Mouse (Mus musculus) neural tube, embryonic 14.5 days (tissue): ENCODE data around the gene Ifi203. TPM values are rescaled to one million over a fixed set of nuclear protein-coding genes. Genes with fewer than 3 reads are reported as not detected.
"Not testable (repeated sequence)": the region's sequence is repeated elsewhere in the genome, so short reads cannot be mapped to it uniquely, and the experiment has no call there.

Experiments
- ATAC-seq: fragments of 200-750 bp; cut with Nextera tagmentation; 2 replicates; pipeline ENCODE4 v1.8.0; 2017; ENCODE audit warnings: low read depth, mild to moderate bottlenecking, moderate TSS enrichment, moderate library complexity
- H3K27ac ChIP-seq: fragments of 300-500 bp; sonication (generic); 2 replicates; pipeline ENCODE4 v1.5.1; 2014; ENCODE audit warnings: low read depth, mild to moderate bottlenecking, control low read depth, low read length, moderate library complexity, mixed read lengths
- H3K27me3 ChIP-seq: fragments of 300-500 bp; sonication (generic); 2 replicates; pipeline ENCODE4 v1.6.1; 2014; ENCODE audit warnings: low read length; ENCODE audit not compliant: control insufficient read depth, insufficient read depth
- H3K36me3 ChIP-seq: fragments of 300-500 bp; sonication (generic); 2 replicates; pipeline ENCODE4 v1.6.1; 2014; ENCODE audit warnings: low read length, mixed read lengths; ENCODE audit not compliant: control insufficient read depth, insufficient read depth
- H3K4me1 ChIP-seq: fragments of 300-500 bp; sonication (generic); 2 replicates; pipeline ENCODE4 v1.6.1; 2014; ENCODE audit warnings: low read length; ENCODE audit not compliant: control insufficient read depth, insufficient read depth
- H3K4me2 ChIP-seq: fragments of 300-500 bp; sonication (generic); 2 replicates; pipeline ENCODE4 v1.6.1; 2014; ENCODE audit warnings: mild to moderate bottlenecking, low read depth, low read length, control low read depth
- H3K4me3 ChIP-seq: fragments of 300-500 bp; sonication (generic); 2 replicates; pipeline ENCODE4 v1.5.1; 2014; ENCODE audit warnings: low read depth, low read length, control low read depth, mixed read lengths
- H3K9ac ChIP-seq: fragments of 300-500 bp; sonication (generic); replicated peaks from 2 replicates; pipeline ENCODE4 v1.6.1; 2014; ENCODE audit warnings: low read depth, mild to moderate bottlenecking, control low read depth, low read length, mixed read lengths
- H3K9me3 ChIP-seq: fragments of 300-500 bp; sonication (generic); 2 replicates; pipeline ENCODE4 v1.6.1; 2016; ENCODE audit warnings: low read length; ENCODE audit not compliant: control insufficient read depth
- WGBS: fragments of 180-500 bp; shearing (Covaris S2); extraction: QIAGEN DNeasy Blood & Tissue Kit; methylation state at CpG from one replicate; pipeline ENCODE4 v1.1.7; 2014; 5-methylcytosine and 5-hydroxymethylcytosine counted together
- polyA plus RNA-seq: library from polyadenylated mRNA; unstranded; fragments of >200 nt; fragmentation: Nextera tagmentation; extraction: Ambion mirVana; gene quantifications from 2 replicates; pipeline ENCODE4 v1.2.1, GENCODE M21; 2014

Ifi203 gene
- polyA plus RNA-seq, 1 experiment from 2014 or later: 0.54 TPM

DNA sequence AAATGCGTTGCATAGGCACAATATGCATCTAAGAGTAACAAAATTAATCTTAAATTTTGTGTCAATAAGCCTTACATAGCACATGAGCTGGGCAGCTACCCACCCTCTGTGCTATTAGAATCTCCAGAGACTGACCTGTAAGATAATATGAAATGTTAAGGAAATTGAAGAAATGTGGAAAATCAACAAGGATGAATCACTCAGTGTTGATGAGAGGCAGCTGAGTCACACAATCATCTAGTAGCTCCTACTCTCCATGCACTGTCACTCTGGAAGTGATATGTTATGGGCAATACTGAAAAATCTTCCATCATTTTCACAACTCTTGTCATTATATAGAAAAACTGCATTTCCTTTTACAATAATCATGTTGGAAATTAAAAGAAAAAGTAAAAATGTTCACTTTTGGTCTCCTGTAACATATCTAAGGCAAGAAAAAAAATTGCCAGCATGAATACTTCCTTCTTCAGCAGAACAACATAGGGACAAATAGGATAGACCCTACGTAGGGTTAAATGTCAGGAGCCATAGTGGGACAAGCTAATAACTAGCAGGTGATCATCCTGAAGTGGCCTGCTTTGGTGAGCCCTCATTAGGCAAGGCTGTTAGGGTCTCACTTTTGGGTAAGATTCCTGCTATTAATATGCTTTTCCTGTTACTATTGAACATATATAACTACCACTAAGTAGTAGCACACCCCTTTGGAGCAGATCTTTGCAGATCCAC lies 12.8 kb upstream of the Ifi203 start:
- 93% methylated on average over 2 of the region's 2 CpGs for WGBS
- Histone ChIP-seq H3K4me2 (no peak overlapping the region), H3K4me3 (no peak overlapping the region), H3K9me3 (no peaks in the 10 kb centered on the region), H3K4me1 (no peaks in the 10 kb centered on the region), H3K27ac (no peak overlapping the region), H3K9ac (no peak overlapping the region), H3K36me3 (no peaks in the 10 kb centered on the region), H3K27me3 (no peaks in the 10 kb centered on the region)
- no peak for ATAC-seq

DNA sequence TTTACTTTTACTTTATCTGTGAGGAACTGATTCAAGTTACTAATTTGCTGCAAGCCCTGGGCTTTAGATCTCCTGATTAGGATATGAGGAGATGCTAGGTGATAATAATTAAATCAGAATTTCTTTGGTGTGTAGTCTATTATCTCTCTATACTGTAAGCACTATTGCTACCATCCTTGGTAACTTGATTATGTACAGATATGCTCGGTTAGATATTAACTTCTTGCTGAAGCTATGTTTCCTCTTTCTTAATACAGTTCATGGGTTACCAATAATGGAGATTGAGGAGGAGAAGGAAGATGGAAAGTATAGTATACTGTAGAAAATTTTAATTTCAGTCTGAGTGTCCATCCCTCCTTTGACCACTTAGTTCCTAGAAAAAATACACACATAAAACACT lies 11.1 kb upstream of the Ifi203 start:
- H3K9me3 ChIP-seq: no peaks in the 10 kb centered on the region
- 87% methylated on average over 1 of the region's 1 CpGs for WGBS
- ATAC-seq: no peak
- H3K4me3 ChIP-seq: no peak overlapping the region
- no peaks in the 10 kb centered on the region for H3K4me1 ChIP-seq
- no peak overlapping the region for H3K9ac ChIP-seq
- H3K27ac ChIP-seq: no peak overlapping the region
- H3K4me2 ChIP-seq: no peak overlapping the region
- no peaks in the 10 kb centered on the region for H3K27me3 ChIP-seq
- H3K36me3 ChIP-seq: no peaks in the 10 kb centered on the region

GRCm38 (mm10) chr1:173949044-173949443 lies 6.6 kb upstream of the Ifi203 start:
- H3K27ac ChIP-seq, H3K9me3 ChIP-seq, H3K36me3 ChIP-seq, ATAC-seq, H3K4me1 ChIP-seq, H3K9ac ChIP-seq, H3K4me3 ChIP-seq, H3K4me2 ChIP-seq, H3K27me3 ChIP-seq: not testable (repeated sequence)
- WGBS: 85% methylated on average over 2 of the region's 2 CpGs

DNA sequence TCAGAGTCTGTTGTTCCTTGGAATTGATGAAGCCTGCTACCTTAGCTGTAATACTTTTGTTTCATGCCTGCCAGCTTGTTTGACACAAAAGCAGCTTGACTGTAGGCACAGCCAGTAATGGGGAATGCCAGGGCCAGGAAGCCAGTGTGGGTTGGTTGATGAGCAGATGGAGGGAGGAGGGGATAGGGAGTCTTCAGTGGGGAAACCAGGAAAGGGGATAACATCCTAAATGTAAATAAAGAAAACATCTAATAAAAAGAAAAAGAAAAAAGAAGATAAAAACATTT lies 251 bp upstream of the Ifi203 start:
- H3K4me1 ChIP-seq, H3K36me3 ChIP-seq, H3K27ac ChIP-seq, H3K27me3 ChIP-seq, ATAC-seq, H3K4me2 ChIP-seq, H3K4me3 ChIP-seq, H3K9ac ChIP-seq, H3K9me3 ChIP-seq: not testable (repeated sequence)

DNA sequence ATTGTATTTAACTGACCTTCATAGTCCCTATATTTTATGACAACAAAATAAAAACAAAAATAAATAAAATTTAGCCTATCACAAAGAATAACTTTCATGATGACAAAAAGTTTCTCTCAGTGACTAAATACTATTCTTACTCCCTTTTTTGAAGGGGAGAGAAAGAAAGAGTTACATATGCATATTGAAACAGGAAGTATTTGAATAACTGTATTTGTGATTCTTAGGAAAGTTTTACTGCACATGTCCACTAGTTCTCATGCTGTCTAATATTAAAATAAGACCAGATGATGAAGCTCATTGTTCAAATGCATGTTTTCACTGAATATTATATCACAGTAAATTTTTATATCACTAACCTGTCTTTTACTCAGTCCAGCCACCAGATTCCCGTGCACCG lies 950 bp downstream of the Ifi203 start:
- H3K27me3 ChIP-seq, H3K9ac ChIP-seq, ATAC-seq, H3K4me1 ChIP-seq, H3K4me3 ChIP-seq, H3K27ac ChIP-seq, H3K4me2 ChIP-seq, H3K36me3 ChIP-seq, H3K9me3 ChIP-seq: not testable (repeated sequence)
- 96% methylated on average over 2 of the region's 2 CpGs for WGBS

GRCm38 (mm10) chr1:173919279-173919678 lies 23.2 kb downstream of the Ifi203 start:
- ATAC-seq, H3K27ac ChIP-seq, H3K36me3 ChIP-seq, H3K27me3 ChIP-seq, H3K9me3 ChIP-seq, H3K4me1 ChIP-seq, H3K9ac ChIP-seq, H3K4me3 ChIP-seq, H3K4me2 ChIP-seq: not testable (repeated sequence)
- 71% methylated on average over 2 of the region's 3 CpGs for WGBS

GRCm38 (mm10) chr1:173914559-173914958 lies 27.9 kb downstream of the Ifi203 start:
- H3K4me2 ChIP-seq: no peak overlapping the region
- no peak for ATAC-seq
- WGBS: 88% methylated on average over 2 of the region's 2 CpGs
- H3K27ac ChIP-seq: no peak overlapping the region
- no peak overlapping the region for H3K9ac ChIP-seq
- H3K27me3 ChIP-seq: no peaks in the 10 kb centered on the region
- H3K36me3 ChIP-seq: no peaks in the 10 kb centered on the region
- H3K9me3 ChIP-seq: no peaks in the 10 kb centered on the region
- no peaks in the 10 kb centered on the region for H3K4me1 ChIP-seq
- H3K4me3 ChIP-seq: no peak overlapping the region

DNA sequence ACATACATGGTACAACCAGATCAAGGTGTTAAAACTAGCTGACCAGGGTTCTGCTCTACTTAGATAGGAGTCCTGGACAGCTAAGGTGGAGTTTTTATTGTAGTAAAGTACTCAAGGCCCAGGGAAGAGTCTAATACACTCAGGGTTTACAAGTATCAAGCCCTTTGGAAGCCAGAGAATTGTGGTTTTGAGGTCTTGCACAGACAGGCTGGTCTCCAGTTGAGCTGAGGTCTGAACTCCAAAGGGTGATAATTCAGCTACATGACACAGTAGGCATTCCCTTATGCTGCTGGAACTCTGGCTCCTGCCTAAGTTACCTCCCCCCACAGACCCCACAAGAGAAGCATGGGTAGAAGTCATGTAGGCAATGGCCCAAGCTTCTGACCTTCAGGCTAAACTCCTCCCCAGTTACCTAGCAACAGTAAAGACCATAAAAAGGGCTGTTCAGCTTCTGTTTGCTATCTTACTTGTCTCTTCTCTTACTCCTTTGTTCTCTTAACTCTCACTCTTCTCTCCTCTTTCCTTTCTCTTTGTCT lies 29.1 kb downstream of the Ifi203 start:
- not testable (repeated sequence) for H3K9me3 ChIP-seq, H3K36me3 ChIP-seq, H3K9ac ChIP-seq, H3K4me2 ChIP-seq, ATAC-seq, H3K4me3 ChIP-seq, H3K27me3 ChIP-seq, H3K27ac ChIP-seq, H3K4me1 ChIP-seq

- H3K4me3 ChIP-seq, H3K27me3 ChIP-seq, H3K27ac ChIP-seq, H3K9ac ChIP-seq, ATAC-seq, H3K4me1 ChIP-seq, H3K9me3 ChIP-seq, H3K4me2 ChIP-seq, H3K36me3 ChIP-seq: not testable (repeated sequence)
- WGBS: 88% methylated on average over 6 of the region's 6 CpGs
Observed at GRCm38 (mm10) chr1:173912548-173913255, 29.8 kb downstream of the Ifi203 start, which contains the start of gene Ifi211. Gene Ifi211 (minus strand): TSS chr1:173913046.
